Mouse (Mus musculus) heart, postnatal 25 days (tissue): ENCODE measurements around the gene Ift74. TPM values are rescaled to one million over a fixed set of nuclear protein-coding genes. Genes with fewer than 3 reads are reported as not detected.
"Not testable (repeated sequence)": the region's sequence is repeated elsewhere in the genome, so short reads cannot be mapped to it uniquely, and the experiment has no call there.

Source experiments
- DNase-seq: peaks from one replicate; pipeline ENCODE4 v3.0.0; 2022; ENCODE audit warnings: low spot score
- intact Hi-C: fragments of 180-260 bp; cut with DNase I; formaldehyde crosslinking; loops from one replicate; pipeline ENCODE4 v1.15.1; 2025
- total RNA-seq, 2 experiments: library from RNA; stranded (reverse); gene quantifications; 2 replicates each; pipeline ENCODE4 v1.2.3; 2021

The Ift74 gene
- total RNA-seq, result 1 to 10 TPM; 4.8 to 5.3 TPM

DNA sequence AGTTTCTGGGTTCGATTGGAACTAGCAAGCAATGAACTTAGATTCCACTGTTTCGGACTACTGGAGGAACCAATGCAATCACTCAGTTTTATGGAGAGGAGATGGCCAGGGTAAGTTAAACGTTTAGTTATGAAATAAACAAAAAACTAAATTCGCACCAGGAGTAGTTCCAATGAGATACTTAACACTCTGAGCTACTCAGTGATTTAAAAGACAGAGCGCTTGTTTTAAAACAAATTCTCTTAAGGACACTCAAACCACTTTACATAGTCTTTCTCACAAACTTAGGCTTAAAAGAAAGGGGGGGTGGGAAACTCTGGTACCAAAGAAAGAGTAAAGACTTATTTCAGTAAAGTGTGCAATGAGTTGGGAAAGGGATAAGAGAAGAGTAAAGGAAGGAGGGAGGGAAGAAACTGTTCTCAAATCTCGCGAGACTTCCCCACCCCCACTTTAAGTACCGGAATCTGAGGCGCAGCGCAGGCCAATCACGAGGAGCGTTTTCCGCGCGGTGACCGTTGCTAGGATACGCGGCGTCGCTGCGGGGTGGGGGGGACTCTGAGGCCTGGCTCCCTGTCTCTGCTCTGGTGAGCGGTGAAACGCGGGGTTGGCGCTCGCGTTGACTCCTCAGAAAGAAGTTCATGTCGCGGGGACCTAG, at the start of gene Ift74:
Gene Ift74, plus strand, starts transcription at position 520 of the 655 bp plus-strand sequence.
- peak; percentile 85 for DNase-seq
- intact Hi-C loops, result no loop called here

DNA sequence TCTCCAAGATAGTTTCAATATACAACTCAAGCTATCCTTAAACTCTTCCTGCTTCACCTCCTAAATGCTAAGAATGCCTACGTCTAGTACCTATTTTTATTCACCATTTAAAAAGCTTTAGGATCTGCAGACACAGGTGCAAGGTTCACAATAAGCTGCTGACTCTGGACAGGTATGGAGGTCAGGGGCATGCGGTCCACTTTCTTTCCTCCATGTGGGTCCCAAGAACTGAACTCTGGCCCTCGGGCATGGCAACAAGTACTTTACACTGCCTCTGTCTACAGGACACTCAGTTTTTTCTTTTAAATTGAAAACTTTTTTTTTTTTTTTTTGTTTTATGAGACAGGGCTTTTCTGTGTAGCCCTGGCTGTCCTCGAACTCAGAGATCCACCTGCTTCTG, 41.6 kb upstream of the Ift74 start:
- intact Hi-C loops, result no loop called here
- no peak for DNase-seq

DNA sequence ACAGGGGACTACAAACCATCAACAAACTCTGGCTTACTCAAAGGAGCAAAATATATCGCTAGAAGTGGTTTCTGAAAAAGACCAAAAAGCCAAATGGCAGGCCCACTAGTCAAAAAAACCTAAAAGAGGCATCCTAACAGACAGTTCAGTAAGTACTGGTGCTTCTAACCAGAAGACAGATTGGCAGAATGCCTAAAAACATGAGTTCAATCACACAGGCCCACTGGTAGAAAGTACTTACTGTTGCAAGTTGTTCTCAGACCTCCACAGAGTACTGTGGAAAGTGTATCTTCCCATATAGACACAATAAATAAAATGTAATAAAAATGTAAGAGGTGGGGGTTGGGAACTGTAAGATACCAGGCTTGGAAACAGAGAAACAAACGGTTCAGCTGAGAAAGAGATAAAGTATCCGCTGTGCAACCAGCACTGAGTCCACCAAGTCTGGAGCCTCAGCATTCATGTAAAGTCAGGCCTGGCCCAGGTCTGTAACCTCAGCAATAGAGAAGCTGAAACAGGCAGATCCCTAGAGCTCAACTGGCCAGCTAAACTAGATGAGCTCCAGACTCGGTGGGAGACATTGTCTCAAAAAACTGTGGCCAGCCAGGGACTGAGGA, 22.4 kb upstream of the Ift74 start:
- intact Hi-C loops, result no loop called here
- DNase-seq, result no peak

DNA sequence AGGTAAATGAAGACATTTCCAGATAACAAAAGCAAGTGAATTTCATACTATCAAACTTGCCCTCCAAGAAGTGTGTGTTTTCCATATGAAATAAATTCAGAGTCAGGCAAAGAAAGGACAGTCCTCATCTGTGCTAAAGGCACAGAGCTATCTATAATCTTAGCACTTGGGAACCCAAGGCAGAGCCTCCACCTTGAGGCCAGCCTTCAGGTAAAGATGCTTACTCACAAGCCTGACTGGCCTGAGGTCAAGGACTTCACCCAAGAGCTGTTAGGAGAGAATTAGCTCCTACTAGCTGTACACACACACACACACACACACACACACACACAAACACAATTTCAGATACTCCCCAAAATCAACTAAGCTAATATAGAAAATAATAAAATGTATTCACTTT, 21.6 kb upstream of the Ift74 start:
- no peak for DNase-seq
- intact Hi-C loops, result no loop called here

DNA sequence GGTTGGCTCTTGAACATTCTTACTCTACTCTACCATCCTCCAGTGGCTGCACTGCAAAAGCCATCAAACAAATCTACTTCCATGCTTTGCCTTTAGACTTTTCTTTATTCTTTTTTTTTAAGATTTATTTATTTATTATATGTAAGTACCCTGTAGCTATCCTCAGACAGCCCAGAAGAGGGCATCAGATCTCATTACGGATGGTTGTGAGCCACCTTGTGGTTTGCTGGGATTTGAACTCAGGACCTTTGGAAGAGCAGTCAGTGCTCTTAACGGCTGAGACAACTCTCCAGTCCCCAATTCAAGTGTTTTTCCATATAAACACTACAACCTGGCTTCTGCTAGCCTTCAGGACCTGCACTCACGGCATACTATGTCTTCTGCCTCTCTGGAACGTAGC, 12.9 kb upstream of the Ift74 start:
- DNase-seq, result no peak
- intact Hi-C loops, result no loop called here

DNA sequence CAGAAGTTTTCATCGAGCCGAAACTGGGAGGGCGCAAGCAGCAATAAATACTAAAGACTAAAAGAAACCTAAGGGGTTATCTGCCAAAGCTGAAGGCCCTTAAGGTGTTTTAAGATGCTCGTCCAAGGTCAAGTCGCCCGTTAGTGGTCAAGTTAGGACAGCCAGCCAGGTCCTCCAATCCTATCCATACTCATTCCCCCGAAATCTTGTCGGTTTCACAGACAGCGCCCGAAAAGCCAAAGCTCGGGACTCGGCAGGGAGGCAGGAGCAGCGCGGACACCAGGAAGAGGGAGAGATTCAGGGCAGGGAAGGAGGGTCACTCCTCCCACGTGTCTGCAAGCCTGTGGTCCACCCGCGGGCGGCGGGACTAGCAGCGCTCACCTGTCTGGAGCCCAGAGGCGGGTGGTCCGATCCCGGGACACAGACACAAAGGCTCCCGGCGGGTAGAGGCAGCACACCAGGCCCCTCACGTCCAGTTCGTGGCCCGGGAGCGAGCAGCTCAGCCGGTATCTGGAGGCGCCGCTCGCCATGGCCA, 11.7 kb upstream of the Ift74 start:
- intact Hi-C loops, result no loop called here

DNA sequence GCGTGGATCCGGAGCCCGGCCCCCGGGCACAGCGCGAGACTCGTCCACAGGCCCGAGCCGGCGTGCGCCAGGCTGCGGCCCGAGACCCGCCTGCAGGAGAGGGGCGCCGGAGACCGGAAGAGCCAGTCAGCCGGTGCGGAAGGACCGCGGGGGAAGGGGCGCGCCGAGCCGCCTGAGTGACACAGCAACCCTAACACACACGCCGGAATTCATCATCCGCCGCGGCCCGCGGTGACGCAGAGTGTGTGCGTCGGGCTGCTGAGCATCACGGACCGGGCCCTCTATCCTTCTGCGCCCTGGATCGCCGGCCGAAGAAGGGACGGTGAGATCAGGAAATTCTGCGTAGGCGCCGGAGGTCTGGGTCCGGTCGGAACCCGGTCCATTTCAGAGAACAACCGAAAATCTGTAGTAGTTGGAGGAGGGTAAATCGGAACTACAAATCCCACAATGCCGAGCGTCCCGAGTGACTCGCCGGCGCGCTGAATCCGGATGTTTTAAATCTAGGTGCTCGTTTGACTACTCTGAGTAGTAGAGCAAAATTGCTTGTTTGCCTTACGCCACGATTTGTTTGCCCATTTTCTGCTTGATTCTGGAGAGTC, 11.2 kb upstream of the Ift74 start, which contains the start of gene Plaa:
Gene Plaa, minus strand, starts transcription at position 214 of the 599 bp plus-strand sequence.
- intact Hi-C loops, result no loop called here
- peak; percentile 80 for DNase-seq

More for the DNA sequence above, 11.7 kb upstream of the Ift74 start:
- no peak for DNase-seq

DNA sequence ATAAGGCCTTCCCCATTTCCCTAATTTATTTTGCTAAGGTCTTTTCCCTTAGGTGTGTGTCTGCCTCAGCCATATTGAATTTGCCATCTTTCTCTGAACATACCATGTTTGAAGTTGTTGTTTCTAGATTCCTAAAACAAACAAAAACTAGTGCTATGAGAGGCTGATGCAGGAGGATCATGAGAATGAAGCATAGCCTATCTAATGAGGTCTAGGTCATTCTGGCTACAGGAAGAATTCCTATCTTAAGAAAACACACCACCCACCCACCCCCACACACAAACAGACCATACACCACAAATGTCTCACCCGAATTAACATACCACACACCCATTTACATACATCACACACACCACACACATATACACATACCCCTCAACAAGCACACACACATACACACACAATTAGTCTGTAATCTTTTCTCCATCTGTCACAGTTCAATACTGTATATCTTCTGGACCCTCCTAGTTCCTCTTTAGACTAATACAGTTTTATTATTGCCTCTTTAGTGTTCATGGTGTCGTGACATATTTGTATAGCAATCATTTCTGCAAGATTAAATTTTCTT, 9.8 kb upstream of the Ift74 start:
- intact Hi-C loops, result no loop called here
- DNase-seq, result no peak

DNA sequence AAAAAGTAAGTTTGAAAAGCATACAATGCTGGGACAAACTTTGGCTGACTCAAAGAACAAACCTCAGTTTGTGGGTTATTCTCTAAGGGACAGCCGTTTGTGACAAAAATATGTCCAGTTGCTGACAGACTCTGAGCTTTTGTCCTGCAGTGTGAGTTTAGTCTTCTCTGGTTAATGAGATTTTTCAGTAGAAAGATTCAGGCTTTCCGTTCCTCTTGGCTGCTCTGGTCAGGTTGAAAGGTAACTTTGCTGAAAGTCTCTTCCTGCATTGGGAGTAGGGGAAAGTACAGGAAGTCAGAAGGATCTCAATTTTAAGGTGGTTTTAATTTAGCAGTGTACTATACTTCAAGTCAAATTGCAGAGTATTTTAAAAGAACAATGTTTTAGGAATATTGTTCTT, 8.7 kb upstream of the Ift74 start:
- DNase-seq, result no peak
- intact Hi-C loops, result no loop called here

DNA sequence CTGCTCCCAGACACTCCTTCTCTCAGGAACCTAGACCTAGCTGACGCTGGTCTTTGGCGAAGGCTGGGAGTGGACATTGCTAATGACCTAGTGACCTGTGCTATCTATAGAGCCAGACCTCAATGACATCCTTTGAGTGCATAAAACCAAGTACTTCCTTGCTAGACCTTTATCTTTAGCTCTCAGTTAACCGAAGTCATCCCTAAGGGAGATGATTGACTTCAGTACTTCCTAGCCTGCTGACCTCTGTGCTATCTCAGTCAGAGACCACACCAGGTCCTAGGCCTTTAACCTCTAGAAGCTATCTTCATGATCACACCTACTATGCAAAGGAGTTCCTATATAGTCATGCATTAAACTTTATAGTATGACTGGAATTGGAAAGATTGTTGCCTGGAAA, 4.0 kb upstream of the Ift74 start:
- intact Hi-C loops, result no loop called here
- DNase-seq, result no peak

DNA sequence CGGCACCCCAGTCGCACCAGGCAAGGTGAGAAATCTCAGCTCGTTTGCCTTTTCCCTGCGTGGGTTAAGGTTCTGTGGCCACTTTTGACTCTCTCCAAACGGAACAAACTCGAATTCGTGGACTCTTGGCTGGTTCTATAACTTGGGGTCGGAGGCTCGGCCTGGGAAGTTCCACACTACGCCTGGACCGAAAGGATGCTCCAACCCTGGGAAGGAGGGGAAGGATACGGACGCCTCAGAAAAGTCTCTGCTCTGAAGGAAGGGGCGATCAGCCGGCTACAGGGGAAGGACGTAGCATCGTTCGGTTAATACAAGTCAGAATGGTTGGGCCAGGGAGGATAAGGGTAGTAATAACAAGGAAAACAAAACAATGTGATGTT, 326 bp downstream of the Ift74 start:
- DNase-seq, result peak; percentile 1
- intact Hi-C loops, result no loop called here

DNA sequence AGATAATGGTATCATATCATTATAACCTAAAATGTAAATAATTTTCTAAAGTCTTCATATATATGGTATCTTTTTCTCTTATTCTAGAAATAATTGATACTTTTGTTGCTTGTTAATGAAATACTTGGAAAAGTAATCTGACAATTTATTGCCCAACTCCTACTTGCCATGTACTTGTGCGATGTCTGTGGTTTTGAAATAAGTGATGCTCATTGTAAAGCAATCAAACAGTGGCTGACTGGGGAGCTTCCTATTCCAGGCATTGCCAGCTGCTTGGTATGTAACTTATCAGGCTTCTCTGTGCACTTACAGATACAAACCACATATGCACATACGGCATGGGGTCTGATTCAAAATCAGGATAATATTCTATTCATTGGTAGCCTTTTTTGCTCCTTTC, 5.8 kb downstream of the Ift74 start:
- no peak for DNase-seq
- intact Hi-C loops, result no loop called here

DNA sequence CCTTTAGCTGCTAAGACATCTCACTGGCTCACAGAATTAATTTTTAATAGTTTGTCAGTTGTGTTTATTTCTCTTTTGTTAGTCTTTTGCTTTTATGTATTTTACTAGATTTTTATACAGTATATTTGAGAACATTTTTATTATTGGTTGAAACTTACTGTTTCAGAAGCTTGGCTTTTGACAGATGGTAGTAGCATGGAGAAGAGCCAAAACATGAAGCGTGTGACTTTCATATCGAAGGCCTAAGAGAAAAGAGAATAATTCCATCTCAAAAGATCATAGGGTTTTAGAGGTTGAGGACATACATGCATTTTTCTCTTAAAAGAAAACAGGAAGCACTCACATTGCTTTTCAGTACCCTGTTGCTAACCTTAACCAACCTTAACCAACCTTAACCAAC, 28.9 kb downstream of the Ift74 start:
- intact Hi-C loops, result no loop called here
- DNase-seq, result no peak

DNA sequence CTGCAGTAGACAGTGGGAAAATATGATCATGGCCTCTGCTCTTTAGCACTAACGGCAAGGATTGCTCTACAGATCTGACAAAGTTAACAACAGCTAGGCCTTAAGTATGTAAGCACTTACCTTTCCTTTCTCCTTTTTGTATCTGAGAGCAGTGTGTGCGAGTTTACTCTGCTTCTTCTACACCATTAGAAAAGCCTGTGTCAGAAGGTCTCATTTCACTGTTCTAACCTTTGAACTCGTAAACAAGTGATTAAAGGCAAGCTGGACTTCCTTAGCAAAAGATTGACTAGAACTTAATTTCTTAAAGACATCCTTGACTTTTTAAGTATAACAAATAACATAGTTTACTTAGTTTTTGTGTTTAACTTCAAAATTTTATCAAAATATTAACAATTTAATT, 35.6 kb downstream of the Ift74 start, which contains the start of gene Lrrc19:
Gene Lrrc19, minus strand, starts transcription at position 225 of the 400 bp plus-strand sequence.
- intact Hi-C loops, result no loop called here
- DNase-seq, result no peak

DNA sequence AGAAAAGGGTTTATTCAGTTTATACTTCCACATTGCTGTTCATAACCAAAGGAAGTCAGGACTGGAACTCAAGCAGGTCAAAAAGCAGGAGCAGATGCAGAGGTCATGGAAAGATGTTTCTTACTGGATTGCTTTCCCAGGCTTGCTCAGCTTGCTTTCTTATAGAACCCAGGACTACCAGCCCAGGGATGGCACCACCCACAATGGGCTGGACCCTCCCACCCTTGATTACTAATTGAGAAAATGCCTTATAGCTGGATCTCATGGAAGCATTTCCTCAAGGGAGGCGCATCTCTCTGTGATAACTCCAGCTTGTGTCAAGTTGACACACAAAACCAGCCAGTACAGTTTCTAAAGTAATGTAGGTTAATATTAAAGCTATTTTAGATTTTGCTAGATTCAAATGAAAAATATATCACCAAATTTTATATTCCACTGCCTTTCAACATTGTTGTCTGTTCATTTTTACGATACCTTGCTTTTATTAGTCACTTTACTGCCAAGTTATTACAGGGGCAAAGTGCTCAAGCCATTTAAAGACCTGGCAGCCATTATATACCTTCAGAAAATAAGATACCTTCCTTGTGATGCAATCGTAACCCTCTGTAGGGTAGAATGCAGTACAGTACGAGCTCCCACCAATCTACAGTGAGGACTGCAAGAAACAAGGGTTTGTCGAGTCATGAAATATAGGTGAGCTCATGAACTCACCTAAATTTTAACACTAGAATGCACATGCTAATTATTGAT, 36.3 kb downstream of the Ift74 start:
- intact Hi-C loops, DNase-seq: not testable (repeated sequence)

DNA sequence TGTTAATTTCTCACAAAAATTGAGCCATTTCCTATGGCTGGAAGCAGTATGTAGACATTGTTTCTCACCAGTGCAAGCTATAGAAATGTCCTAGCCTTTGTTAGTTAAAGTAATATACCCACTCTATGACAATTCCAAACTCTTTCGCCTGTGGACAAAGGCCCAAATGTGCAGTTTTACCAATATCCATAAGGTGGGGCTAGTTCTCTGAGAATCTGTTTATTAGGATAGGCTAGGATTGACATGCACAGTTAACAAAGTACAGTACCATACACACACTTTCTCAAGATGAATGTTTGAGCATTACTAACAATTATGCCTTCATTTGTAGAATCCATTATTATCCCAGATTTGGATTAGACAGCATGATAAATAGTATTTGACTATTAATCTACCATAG, 55.4 kb downstream of the Ift74 start:
- DNase-seq, result no peak
- intact Hi-C loops, result loop anchor here (5.0 to 10.0 kb wide), 4 partner anchors 83 to 1255 kb away; no protein-coding TSS in a partner anchor

DNA sequence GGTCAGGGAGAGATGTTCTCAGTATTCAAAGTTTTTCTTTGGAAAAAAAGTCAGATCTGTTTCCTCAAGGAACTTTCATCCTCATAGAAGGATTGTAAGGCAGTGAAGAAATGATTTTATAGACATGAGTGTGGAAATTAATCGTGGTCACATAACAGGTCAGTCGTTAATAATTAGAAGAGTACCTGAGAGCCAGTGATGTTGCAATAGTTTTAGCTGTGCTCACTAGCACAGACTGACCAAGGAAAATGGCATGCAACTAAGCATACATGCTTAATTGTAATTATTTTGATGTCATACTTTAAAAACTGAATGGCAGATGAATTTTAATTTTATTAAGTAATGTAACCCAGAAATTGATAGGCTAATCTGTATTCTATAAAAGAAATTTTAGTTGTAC, 66.4 kb downstream of the Ift74 start:
- no peak for DNase-seq
- intact Hi-C loops, result loop anchor here (10.0 kb wide), 1 partner anchor 54 kb away; the partner anchor contains the start of gene Tek

DNA sequence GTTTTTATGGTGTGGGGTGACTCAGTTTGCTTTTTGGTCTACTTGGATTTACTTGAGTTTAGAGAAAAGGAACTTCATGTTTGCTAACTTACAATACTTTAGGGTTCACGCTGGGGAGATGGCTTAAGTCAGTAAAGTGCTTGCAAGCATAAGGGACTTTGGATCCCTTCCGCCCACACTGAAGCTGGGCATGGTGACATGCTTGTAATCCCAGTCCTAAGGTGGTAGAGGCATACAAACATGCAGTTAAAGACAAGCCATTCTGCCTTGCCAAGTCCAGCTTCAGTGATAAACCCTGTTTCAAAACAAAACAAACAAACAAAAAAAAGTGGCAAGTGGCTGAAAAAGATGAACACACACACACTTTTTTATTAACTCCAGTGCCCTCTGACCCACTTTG, 66.9 kb downstream of the Ift74 start:
- intact Hi-C loops, result loop anchor here (10.0 kb wide), 1 partner anchor 54 kb away; the partner anchor contains the start of gene Tek
- no peak for DNase-seq

DNA sequence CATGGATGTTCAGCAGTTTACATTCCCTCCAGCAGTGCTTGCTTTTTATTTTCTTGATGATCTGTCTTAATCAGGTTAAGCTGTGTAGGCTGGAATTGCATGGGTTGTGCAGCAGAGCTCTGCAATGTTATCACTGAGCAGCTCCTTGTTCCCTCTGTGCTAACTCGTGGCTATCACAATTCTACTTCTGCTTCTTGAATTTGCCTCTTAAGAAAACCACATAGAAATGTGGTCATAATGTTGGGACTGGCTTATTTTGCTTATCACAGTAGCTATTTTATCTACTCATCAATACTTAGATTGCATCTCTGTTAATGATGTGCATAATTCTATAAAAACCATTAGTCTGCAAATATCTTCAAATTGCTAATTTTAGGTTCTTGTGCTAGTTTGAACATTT, 67.7 kb downstream of the Ift74 start:
- intact Hi-C loops, result loop anchor here (10.0 kb wide), 1 partner anchor 53 kb away; the partner anchor contains the start of gene Tek
- no peak for DNase-seq

DNA sequence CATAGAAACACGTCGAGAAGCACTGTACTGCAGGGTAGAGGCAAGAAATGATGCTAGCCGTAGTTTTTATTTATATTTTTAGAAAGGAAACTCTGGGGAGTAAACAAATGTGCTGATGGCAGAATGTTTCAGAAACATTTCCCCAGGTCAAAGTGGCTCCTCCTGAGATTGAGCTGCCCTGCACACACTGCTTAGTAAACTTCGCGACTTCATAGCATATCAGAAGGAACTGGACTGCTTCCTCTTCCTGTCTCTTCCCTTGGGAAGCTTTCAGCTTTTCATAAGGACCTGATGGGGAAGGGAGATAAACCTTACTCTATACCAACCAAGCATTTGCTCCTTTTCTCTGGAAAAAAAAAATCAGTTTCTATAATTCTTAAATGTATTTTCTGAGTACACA, 69.0 kb downstream of the Ift74 start:
- intact Hi-C loops, result loop anchor here (10.0 kb wide), 1 partner anchor 51 kb away; the partner anchor contains the start of gene Tek
- DNase-seq, result no peak
